Mouse (Mus musculus) spleen, postnatal 4 days (tissue): ENCODE data around the gene Nemp1.

ENCODE experiments used
- DNase-seq, 2 experiments: peaks; one replicate each; pipeline ENCODE4 v3.0.0; 2022; ENCODE audit warnings: low spot score in 2 of 2

The Nemp1 gene

DNA sequence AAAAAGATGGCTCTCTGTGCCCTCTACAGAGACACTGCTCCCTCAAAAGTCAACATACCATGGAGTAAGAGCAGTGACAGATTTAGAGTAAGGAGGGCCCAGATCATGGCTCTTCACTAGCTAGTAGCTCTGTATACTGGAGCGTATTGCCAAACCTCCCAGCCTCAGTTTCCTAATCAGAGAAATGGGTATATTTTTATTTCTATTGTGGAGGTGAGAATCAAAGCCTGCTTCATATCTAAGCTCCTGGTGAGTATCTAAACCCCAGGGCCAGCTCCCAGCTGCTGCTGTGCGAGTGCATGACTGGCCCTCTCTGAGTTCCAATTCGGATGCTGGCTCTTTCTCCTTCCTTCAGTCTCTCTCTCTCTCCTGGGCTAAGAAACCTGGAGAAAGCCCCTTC, 57.5 kb downstream of the Nemp1 start, which contains the start of gene Tac2:
Gene Tac2, plus strand, starts transcription at position 301 of the 400 bp plus-strand sequence.
- no peak for DNase-seq

DNA sequence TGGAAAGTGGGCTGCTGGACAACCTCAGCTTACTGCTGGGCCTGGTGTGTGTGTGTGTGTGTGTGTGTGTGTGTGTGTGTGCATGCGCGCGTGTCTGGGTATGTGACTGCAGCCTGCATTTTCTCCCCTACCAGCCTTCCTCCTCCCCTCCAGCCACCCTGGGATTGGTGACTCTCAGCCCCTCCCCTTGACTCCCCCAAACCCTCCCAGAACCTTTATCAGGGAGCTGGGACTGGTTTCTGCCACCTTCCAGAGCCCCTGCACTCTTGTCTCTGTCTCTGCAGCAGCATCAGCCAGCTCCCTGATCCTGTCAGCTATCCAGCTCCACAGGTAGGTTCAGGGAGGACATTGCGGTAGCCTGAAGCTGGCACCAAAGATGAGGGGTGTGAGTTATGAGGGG, 58.4 kb downstream of the Nemp1 start:
- DNase-seq = no peak

DNA sequence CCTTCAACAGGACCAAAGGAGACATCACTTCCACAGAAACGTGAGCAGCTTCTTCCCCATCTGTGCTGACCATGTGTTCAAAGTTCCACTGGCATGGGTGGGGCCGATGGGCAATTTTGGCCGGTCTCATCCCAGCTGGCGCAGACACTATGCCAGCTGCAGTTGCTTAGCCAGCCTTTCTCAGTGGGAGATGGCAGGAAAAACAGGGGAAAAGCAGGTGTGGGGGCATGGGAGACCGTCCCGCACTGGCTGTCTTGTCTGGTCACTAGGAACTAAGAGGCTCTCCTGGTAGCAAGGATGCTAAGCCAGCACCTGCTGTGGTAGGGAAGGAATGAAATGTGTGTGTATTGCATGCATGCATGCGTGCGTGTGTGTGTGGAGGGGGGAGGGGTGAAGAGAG, 61.7 kb downstream of the Nemp1 start:
- no peak for DNase-seq

DNA sequence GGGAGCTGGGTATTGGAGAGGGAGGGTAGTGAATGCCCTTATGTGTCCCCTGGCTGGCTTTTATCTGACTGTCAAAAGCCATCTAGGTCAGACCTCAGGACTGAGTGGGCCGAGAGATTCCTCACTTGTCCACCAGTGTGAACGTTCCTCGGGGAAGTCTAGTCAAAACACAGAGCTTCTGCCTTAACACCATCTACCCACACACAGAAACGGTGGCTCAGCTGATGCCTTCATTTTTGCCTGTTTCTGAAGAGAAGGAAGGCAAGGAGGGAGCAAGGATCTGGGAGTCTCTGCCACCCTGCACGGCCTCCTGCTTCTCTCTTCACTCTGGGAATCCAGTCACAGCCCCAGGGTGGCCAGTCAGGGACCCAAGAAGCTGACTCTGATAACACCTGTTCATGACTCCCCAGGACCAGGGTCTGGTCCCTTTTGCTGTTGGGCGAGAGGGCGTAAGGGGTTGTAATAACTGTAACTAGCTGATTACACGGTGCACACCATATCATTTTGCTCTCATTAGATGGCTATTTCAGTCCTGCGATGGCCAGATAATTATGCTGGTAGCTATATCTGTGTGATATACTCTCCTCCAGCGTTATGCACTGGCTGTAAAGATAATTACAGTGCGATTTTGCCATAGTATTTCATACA, 63.7 kb downstream of the Nemp1 start:
- no peak for DNase-seq

DNA sequence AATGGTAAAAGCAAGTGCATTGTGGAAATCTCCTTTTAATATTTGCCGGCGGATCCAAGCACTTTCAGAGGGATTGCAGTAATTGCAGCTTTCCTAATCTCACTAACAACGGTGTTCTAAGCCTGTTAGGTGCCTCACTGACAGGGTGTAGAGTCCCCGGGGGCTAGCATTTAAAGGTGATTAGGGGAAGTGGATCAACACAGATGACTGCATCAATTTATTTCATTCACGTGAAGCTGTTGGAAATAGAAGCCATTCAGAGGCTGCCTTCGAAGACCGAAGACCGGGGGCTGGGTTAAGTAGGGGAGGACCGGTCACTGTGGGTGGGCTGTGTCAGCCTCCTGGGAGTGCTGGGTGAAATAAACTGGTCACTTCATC, 64.2 kb downstream of the Nemp1 start:
- no peak for DNase-seq

DNA sequence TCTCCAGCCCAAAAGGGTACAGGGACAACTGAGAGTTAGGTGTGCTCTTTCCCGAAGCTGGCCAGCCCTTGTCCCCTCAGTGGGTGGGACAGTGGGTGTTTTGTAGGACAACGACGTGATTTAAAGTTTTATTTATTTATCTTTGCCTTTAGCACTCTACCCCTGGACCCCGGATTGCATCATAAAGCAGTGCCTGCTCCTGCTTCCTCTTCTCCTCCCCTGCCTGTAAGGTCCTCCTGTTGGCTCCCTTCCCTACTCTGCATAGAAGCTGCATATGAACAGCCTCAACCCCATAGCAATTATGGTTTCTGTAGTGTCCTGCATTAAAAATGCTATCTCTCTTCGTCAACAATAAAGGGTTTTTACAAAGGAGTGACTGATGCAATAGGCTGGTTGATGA, 64.7 kb downstream of the Nemp1 start:
- DNase-seq = no peak

DNA sequence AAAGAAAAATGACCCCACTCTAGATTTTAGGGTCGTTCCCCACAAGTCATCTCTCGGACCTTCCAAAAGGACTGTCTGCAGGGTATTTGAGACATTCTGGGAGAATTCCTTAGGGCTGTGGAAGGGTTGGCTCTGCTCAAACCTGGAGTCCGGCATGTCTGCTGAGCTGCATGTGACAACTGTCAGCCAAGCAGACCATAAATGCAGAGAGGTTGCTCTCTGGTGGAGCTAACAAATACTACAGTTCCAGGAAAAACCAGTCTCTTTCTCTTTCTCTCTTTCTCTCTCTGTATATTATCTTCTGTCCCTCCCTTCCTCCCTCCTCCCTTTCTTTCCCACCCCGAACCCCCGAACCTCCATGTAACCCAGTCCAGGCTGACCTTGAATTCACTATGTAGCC, 67.7 kb downstream of the Nemp1 start:
- no peak for DNase-seq

DNA sequence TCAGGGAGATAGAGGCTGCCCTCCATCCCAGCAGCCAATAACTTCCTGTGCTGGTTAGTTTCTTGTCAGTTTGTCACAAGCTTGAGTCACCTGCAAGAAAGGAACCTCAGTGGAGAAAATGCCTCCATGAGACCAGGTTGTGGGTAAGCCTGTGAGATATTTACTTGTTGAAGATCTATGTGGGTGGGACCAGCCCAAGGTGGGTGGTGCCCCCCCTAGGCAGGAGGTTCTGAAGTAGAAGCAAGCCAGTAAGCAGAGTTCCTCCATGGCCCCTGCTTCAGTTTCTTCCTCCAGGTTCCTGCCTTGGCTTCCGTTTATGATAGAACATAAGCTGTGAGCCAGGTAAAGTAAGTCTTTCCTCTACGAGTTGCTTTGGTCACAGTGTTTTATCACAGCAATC, 69.6 kb downstream of the Nemp1 start:
- no peak for DNase-seq

DNA sequence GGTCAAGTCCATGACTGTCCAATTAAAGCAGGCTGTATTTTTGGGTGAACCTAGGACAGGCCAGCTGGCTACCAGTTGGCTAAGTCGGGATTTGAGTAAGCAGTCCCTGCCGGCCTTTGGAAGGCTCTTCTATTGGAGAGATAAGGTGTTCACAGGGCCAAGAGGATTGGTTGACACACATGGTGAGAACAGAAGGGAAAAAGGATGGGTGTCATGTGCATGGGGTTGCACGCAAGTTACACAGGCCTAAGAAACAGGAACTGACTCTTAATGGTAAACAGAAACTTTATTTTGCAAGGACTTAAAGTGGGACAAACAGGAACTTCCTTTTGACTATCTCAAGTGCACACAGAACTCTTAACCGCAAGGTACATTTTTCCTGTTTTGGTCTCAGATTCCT, 70.2 kb downstream of the Nemp1 start:
- DNase-seq = no peak

DNA sequence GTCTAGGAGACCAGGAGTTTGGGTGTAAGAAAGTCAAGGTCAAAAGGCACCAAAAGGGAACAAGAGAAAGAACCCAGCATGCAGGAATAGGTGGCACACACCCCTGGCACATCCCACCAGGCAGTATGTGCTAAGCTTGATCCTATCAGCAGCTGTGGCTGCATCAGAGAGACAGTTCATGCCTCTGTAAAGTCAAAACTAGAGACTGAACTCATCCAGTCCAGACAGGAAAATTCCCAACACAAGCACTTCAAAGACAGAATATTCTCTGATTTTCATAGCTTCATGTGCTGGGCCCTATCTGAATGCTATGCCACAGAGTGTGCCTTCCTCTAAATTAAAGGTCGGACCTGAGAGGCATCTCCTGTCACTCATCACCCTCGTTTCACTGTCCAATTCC, 70.9 kb downstream of the Nemp1 start:
- no peak for DNase-seq

DNA sequence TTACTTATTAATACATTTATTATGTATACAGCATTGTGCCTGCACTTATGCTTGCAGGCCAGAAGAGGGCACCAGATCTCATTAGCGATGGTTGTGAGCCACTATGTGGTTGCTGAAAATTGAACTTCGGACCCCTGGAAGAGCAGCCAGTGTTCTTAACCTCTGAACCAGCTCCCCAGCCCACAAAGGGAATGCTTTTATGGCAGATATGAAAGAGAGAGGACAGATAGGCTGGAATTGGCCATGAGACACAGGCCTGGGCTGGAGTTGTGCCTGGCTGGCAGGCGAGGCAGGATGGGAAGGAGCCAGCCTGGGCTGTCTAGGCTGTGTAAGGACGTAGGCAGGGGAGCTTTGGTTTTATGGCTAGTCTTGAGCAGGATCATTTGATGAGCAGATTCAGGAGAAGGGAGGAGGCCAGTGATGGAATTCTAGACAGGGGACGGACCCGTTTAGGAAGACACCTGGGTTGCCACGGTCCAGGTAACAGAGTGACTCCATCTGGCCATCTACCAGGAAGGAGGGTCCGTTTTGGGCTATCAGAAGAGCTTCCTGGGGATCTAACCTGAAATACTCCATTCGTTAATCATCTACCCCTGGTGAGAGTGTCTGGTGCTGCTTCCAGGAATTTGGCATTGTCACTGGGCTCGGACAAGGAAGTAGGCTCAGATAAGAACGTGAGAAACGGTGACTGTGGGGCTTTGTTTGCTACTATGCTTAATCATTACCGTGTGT, 71.6 kb downstream of the Nemp1 start:
- peak; percentile 57 to 84 for DNase-seq

DNA sequence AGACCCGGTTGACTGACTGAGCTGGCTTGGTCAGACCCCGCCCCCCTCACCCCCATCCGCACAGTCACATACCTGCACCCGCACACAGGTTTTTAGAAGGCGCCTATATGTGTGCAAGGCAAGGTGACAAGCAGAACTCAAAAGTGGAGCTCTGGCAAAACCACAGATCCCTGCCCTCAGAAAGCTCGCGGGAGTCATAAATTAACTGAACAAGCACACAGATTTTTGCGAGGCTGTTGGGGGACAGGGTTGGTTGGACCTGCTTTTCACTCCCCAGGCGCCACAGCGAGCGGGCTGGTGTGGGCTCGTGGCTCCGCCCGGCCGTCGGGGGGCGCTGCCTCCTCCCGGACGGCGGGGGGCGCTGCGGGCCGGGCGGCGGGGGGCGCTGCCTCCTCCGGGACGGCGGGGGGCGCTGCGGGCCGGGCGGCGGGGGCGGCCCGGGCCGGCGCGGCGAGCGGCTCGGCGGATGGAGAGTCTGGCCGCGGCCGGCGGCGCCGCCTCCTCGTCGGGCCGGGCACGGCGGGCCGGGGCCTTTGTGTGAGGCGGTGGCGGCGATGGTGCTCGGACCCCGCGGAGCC, 72.5 kb downstream of the Nemp1 start, which contains the start of gene Zbtb39:
Gene Zbtb39, plus strand, starts transcription at position 456 of the 578 bp plus-strand sequence.
- DNase-seq = peak; percentile 79 to 93

DNA sequence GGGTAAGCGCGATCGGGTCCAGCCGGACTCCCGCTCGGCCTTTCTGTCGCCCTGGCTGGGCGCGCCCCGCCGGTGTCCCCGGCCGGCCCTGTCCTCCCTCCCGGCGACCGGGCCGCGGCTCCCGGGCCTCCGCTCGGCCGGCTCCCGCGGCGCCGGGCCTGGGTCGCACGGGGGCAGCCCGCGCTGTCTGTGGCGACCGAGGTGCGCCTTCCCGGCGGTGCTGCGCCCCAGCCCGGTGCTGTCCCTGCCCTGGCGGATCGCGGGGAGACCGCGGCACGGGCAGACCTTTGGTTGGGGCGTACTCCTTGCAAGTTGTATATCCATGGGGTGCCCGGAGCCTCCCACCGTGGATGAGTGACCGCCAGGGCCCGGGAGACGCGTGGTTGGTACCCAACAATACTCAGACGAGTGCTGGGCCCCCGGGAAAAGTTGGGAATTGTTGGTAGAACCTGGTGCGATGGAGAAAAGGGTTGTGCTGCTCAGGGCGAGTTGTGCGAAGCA, 73.0 kb downstream of the Nemp1 start:
- peak; percentile 43 to 75 for DNase-seq

DNA sequence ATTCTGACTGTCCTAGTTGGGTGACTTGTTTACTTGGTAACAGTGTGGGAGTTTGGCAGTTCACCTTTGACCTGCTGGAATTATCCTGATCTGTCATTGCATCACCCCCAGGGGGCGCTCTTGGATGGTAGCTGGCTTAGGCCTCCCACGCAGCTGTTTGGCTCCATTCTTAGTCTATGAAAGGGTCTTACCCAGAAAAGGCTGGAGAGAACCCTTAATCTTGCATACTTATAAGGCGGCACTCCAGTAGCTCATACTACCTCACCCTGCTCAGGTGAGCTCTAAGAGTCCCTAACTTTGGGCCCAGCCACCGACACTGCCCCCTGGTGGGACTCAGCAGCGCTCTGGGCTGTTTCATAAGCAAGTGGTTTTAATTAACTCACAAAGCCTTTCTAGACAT, 78.0 kb downstream of the Nemp1 start:
- DNase-seq = peak; percentile 41 to 82

DNA sequence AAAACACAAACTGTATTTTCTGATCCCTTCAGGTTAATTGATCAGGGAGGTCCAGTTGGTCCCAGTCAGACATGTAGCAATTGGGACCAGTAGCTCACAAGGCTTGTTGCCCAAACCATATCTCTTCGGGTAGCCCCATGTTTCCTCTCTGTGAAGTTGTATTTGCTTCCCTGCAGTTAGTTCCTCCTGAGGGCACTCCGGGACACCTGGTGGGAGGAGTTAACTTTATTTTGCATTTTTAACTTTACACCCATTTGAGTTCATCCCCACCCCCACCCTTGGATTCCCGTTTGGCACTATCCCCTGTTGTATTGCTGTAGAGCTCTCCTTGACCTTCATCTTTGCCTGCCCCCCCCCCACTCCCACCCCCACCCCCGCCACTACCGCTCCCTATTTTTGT, 79.2 kb downstream of the Nemp1 start:
- no peak for DNase-seq

DNA sequence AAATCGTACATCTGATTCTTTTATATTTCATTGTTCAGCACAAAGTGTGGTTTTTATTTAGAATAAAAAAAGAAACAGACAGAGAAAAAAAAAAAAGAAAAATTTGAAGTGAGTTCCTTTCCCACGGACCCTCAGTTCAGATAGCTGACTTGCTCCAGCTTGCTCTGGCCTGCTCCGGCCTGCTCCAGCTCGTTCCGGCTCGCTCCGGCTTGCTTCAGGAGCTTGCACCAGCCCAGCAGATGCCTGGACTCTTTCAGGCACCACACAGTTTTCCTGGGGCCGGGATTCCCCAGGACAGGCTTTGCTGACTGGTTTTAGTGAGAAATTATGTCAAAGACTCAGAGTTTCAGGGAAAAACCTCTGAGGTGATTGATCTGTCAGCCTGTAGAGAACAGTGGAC, 80.6 kb downstream of the Nemp1 start:
- no peak for DNase-seq

DNA sequence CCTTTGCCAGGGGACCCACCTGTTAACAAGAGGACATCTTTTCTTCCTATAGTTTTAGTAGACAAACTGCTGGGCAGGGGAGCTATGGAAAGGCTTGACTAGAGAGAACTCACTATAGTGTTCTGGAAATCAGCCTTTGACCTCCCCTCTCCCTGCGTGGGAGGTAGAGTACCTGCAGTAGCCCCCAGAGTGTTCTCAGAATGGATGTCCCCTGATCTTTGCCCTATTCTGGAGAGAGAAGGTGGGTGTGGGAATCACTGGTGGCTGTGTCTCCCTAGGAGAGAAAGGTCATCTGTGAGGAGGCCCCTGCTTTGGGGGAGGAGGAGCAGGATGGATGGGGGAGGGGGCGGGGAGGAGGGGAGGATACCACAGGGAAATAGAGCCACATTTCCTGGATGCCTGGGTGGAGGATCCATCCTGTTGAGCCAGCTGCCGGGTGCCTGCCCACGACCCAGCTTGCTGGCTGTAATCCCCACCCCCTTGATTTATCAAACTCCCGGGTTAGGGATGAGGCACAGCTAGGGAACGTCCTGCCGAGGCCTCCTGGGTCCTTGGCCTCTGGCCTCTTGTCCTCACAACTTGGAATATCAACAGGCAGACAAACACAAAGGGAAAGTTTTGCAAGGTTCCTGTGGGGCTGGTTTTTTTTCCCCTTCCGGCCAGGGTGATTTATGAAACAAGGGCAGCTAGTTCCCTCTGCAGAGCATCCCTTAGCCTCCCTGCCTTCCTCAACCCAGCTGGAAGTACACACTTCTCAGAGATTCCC, 82.3 kb downstream of the Nemp1 start:
- DNase-seq = no peak

DNA sequence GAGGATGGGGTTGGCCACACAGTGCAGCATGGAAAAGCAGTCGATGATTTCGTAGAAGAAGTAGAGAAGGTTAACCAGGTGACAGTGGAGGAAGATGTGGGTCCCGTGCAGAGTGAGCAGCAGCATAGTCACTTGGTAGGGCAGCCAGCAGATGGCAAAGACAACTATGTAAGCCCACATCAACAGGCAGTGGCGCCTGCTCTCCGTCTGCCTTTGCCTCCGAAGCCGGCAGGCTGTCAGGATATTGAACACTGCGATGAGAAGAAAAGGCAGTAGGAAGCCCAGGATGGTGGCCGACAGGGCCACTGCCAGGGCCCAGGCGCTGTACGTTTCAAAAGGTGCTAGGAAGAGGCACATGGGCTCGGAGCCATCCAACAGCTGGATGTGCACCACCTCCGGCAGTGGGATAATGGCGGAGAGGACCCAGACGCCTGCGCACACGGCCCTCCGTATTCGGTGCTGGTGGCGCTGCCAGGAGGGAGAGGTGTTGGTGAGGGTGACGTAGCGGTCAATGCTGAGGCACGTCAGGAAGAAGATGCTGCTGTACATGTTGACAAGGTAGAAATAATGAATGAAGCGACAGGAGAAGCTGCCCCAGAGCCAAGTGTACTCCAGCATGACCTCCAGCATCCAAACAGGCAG, 83.6 kb downstream of the Nemp1 start:
- no peak for DNase-seq
